Mouse (Mus musculus) urinary bladder, adult 2 months (tissue): Measurements from ENCODE around the gene Haspin. TPM values are rescaled to one million over a fixed set of nuclear protein-coding genes. Genes with fewer than 3 reads are reported as not detected.
"Not testable (repeated sequence)": the region's sequence is repeated elsewhere in the genome, so short reads cannot be mapped to it uniquely, and the experiment has no call there.

Source experiments
- DNase-seq: peaks from one replicate; pipeline ENCODE4 v3.0.0; 2022; ENCODE audit warnings: low spot score
- polyA plus RNA-seq: library from polyadenylated mRNA; depleted of rRNA; stranded (reverse); fragments of >200 nt; gene quantifications from 2 replicates; pipeline ENCODE4 v1.2.3, GENCODE M21; 2012

The Haspin gene
- polyA plus RNA-seq, 1 experiment, result 0.58 TPM

DNA sequence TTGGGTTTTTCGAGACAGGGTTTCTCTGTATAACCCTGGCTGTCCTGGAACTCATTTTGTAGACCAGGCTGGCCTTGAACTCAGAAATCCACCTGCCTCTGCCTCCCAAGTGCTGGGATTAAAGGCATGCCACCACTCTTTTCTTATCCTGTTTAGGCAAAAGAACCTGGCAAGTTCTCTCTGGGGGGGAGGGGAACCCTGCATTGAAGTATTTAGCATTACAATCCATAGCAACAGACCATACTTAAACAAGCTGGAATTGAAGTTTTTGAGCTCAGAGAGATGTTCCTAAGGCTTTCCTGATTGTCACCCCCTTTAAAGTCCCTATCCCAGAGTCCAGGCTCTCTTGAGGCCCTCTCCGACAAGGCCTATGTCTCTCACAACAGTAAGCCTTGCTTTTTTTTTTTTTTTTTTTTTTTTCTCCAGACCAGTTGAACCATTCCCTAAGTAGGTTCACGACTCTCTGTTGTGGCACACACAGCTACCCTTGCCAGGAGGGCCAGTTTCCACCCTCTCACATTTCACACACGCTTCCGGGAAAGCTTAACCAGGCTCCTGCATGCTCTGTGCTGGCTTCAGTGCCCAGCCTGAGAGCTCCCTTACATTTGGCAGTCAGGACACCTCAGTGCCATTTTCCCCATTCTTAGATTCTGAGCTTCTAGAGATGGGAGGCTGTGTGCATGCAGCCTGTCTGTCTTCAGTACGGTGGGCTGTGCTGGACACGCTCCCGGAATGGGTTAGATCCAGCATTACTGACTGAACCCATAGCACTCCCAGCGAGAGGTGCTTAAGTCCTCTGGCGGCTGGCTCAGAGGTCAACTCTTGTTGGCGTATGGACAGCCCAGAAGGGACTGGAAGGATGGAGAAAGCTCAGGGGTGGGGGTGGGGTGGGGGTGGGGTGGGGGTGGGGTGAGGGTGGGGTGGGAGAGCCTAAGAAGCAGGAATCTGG, 8.2 kb upstream of the Haspin start:
- DNase-seq, result no peak

DNA sequence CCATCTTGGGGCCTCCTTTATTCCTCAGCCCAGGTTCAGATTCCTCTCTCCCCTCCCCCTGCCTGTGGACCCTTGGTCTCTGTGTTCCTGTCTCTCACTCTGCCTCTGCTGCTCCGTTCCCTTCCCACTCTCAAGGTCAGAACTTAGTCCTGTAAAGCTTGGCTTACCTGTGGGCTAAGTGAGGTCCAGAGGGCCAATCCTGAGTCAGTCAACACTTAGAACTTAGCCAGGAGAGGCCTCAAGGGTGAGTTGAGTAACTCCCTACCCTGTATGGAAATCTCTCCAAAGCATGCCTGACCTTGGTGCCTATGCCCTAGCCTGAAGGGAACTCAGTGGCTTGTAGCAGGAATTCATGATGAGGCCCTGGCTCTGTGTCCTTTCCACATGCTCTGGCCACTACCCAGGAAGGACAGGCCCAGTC, 6.2 kb upstream of the Haspin start:
- DNase-seq, result no peak

DNA sequence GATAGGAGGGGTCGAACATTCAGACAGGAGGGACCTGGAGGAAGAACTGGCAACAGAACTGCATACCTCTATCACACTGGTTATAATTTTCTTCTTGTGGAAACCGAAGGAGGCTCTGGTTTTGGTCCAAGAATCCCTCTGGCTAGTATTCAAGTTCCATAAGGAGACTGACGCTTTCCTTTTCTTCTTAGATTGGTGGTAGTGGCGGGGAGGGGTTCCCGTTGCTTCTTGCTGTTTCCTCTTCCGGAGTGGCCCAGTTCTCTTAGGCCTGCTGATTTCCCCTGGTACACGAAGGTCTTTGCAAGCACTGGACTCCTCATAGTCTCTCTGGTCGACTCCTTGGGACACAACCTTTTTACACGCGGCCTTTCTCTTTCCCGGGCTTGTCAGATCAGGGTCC, 978 bp downstream of the Haspin start:
- no peak for DNase-seq

DNA sequence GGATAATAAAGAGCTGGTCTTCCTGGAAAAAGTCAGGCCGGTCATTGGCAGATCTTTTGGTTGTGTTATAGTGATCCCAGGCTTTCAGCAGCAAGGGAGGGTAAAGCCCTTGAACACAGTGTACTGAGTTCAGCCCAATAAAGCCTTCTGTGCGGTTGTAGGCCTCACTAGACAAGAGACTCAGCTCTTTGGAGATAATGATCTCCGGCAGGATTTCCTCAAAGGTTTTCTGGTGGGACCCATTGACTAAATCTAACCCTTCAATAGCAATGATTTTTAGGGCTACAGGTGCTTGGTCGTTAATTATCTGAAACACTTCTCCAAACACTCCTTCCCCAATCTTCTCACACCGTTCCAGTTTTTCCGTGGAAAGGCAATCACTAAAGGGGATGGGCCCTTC, 1.5 kb downstream of the Haspin start:
- no peak for DNase-seq

DNA sequence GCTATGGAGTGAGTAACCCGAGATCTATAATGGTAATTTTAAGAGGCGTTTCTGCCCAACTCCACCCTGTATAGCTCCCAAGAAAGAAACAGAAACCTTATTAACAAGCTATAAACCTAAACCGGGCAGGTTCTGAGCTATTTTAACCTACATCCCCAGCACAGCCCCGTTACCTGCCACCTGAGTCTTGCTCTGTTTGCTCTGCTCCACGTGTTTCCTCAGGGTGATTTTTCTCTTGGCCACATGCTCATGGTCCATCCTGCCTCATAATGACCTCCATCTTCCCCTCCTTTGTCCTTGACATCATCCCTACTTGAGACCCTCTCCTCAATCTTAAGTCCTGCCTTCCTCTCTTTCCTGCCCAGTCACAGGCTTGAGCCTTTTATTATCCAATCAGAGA, 3.9 kb downstream of the Haspin start:
- no peak for DNase-seq

DNA sequence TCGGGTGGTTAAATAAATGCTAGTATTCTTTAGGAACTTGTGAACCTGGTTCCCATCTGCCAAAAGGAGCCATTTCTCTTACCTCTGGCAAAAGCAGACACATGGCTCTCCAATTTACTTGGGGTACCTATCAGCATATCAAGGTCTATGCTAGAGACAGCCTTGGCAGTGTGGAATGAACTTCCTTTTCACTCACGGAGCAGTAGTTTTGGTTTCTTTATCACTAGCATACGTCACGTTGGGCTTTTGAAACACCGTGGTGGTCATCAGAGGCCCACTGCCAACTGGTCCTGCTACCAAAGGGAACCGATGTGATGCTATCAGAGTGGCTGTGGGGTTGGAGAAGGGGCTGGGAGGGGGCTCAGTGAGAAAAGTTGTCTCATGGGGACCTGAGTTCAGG, 5.1 kb downstream of the Haspin start:
- DNase-seq, result no peak

DNA sequence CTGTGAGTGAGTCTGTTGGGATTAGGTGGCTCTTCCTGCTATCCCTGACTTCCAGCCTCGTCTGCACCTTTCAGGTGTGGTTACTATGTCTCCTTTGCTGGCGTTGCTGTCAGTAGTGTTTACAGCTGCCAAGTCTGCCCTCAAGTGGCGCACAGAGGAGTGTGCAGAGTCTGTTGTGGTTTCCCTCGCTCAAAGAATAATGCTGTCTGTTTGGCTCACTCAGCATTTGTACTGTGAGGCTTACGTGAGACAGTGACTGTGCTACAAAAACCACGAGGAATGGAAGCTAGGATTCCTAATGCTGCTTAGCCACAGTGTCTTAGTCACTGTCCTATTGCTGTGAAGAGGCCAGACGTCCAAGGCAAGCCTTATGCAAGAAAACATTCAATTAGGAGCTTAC, 7.1 kb downstream of the Haspin start:
- DNase-seq, result no peak

DNA sequence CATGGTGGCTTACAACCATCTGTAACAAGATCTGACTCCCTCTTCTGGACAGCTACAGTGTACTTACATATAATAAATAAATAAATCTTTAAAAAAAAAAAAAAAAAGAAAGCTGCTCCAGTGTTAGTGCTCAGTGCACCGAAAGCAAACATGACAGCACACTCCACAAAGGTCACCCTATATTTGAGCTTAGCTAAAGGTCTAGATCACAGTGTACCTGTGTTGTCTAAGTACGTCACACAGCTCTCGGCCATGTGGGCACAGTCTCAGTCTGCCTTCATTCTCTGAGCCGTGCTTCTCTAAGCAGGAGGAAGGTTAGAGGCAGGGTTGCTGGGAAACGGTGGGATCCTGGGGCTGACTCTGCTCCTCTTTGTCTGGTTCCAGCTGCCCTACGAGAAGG, 11.6 kb downstream of the Haspin start:
- DNase-seq, result no peak

DNA sequence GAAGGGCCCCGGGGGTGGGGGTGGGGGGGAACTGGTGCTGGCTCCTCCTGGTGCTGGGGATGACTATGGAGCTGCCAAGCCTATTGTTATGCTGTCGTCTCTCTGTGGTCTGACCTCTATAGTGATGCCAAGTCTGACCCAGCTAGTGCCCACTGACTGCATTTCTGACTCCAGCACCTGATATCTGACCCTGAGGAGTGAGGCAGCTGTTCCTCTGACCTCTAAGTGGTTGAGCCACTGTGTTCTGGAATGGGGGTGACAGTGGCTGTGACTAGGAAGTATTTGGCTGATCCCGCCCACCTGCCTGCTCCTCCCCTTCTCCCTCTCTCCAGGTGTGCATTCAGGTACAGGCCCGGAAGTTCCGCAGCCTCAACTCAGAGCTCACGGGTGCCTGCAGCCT, 26.7 kb downstream of the Haspin start:
- DNase-seq, result no peak

DNA sequence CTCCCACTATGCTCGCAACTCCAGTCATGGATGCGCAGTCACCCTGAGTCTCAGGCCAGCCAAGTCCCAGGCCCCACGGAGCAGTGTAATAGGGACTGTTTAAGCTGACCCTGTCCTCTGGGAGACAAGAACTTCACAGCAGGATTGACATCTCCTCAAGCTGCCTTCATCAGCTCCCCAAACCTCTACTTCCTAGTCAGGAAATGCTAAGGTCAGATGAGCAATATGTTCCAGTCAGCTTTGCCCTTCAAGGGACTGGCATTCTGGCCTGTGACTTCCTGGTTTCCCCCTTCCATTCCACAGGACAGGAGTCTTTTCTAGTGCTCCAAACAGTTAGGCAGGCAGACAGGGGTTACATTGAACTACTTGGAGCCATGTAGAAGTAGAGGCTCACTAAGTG, 28.2 kb downstream of the Haspin start:
- DNase-seq, result no peak

DNA sequence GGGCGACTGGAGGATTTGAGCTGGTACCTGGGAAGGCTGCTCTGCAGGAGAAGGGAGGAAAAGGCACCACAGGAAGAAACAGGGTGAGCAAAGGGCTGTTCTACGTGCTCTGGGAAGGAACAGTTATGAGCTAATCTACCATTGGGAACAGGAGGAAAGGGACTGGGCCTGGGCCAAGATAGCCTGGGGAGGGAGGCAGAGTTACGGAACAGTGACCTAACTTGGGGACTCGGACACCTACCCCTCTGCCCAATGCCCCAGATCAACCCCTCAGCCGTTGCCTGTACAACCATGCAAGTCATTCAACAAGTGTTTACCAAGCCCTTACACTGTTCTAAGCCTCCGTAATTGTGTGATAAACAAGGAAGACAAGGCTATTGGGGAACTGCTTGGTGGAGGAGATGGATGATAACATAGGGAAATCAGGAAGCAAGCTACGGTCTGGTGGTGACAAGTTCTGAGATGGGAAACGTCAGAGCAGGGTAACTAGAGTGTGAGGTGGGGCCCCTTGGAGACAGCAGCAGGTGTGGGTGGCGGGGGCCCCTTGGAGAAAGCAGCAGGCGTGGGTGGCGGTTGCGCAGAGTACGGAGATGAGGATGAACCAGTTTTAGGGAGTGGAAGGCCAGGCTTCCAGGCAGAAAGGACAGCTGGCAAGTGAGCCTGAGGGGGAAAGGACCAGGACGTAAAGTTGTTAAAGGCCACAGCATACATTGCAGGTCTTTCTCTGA, 29.0 kb downstream of the Haspin start:
- DNase-seq, result no peak

DNA sequence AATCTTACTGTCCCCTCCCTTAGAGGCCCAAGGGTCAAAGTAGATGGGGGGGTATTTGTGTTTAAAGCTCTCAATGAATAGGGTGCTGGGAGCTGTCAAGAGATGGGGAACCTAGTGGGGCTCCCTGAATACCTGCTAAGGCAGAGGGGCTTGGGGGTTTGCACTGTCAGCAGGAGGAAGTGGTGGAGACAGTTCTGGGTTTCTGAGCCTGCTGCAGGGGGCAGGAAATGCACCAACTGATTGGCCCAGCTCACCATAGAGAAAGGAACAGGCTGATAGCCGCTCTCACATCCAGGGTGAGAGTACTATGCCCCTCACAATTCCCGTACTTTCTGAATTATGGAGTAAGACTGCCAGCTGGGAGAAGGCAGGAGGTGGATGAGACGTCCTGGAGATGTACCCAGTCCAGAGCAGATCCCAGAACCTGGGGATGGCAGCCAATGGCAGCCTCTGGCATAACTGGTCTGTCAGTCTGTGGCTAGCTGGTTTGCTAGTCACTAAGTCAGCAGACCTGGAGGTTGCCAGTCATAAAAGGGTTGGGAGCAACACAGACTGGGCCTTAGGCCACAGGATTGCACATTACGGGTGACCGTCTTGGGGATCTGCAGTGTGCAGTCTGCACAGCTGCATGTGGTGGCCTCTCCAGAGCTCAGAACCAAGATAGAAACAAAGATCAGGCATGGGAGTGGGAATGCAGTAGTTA, 29.7 kb downstream of the Haspin start:
- no peak for DNase-seq

DNA sequence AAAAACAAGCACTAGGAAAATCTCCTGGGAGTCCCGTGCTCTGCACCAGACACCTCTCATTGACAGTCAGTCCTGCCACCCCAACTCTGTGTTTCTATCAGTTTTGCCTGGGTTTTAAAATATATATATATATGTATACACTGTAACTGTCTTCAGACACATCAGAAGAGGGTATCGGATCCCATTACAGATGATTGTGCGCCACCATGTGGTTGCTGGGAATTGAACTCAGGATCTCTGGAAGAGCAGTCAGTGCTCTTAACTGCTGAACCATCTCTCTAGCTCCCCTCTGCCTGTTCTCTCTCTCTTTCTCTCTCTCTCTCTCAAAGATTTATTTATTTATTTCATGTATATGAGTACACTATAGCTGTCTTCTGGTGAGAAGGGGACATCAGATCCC, 30.7 kb downstream of the Haspin start:
- DNase-seq, result not testable (repeated sequence)

DNA sequence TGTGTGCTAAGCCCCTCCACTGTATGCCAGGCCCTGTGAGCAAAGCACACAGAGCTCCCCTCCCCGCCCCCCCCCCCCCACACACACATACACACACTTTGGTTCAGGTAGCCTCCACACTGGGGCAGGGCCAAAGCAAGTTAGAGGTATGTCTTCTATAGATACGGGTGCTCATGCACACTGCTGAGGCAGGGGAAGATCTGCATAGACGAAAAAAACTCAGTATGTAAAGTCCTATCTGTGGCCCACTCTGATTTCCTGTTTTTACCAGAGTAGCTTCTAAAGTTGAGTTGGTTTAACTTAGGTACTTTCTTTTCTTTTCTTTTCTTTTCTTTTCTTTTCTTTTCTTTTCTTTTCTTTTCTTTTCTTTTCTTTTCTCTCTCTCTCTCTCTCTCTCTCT, 32.8 kb downstream of the Haspin start:
- no peak for DNase-seq

DNA sequence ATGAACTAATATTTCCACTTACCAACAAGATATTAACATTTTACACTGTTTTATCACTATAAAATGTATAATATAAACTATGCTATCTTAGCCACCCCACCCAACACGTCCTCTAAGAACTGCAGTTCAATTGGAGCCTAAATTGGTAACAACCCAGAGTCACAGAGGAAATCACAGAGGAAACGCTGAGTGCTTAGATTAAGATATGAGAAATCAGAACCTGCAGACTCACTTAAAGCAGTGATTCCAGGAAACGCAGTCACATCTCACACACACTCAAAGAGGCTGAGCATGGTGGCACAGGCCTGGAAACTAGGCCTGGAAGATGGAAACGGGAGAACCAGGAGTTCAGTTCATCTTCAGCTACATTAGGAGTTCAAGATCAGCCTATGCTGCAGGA, 36.8 kb downstream of the Haspin start:
- no peak for DNase-seq

DNA sequence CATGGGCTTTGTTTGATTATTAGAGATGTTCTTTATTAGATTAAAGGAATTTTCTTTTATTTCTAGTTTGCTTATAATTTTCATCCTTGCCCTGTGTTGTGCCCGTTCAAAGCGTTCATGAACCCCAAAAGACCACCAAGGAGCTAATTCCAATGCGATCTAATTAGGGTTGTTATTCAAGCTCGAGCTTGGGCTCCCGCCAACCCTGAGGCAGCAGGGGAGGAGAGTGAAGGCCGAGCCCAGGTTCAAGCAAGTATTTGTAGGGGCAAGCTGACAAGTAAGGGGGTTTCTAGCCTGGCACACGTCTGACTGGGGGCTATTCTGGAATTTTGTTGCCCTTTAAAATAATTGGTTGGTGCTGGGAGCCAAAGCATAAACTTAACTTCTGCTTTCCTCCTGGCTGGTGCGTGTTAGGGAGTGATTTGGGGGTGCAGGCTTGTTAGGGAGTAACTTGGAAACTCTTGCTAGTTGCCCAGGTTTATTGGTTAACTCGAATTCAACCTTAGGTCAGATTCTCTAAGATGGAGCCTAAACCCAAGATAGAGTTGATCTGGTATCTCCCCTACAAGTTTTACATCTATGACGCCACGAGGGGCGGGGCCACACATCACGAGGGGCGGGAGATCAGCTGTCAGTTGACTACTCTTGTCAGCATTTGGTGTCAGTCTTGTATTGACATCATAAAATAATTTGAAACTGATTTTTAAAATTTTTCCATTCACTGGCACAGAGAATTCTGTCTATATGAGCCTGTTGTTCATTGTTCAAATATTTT, 37.9 kb downstream of the Haspin start:
- no peak for DNase-seq

DNA sequence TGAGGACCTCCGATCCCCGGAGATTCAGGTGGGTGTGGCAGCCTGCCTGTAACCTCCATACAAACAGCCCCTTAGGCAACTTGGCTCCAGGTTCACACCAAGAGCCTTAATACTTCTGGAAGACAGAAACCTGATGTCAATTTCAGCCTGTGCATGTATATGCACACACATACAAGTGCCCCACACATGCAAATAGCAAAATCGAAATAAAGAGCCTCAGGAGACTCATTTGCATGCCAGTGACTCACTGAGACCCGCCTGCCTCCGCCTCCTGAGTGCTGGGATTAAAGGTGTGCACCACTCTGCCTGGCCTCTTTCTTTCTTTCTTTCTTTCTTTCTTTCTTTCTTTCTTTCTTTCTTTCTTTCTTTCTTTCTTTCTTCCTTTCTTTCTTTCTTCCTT, 39.2 kb downstream of the Haspin start:
- DNase-seq, result no peak

DNA sequence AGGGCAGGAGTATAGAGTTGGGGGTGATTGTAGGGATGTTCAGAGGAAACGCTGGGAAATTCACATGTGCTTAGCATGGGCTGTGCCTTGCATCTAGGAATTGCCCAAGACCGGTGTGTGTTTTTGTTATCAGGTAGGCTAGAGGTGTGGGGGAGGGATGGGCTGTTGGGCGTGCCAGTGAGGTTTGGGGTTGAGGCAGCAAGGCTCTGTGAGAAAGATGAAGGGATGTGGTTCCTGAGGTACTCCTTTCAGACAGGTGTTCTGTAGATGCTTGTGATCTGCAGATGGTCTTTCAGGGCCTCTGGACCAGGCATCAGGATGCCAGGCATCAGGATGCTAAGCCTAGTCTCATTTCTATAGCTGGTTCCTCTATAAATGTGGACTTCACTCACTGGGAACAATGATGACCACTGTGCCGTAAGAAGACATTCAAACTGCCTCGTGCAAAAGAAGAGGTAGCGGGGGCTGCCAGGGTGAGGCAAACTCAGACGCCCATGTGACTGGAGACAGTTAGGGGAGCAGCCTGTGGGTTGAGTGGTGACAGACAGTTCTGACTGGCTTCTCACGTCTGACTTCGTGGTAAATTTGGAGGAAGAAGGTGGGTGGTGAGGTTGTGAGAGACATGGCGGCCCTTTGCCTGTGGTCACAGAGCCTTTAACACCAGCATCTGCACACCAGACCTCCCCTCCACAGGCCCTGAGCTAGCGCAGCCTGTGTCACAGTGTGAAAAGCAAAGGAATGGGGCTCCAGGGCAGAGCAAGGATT, 43.7 kb downstream of the Haspin start:
- no peak for DNase-seq

DNA sequence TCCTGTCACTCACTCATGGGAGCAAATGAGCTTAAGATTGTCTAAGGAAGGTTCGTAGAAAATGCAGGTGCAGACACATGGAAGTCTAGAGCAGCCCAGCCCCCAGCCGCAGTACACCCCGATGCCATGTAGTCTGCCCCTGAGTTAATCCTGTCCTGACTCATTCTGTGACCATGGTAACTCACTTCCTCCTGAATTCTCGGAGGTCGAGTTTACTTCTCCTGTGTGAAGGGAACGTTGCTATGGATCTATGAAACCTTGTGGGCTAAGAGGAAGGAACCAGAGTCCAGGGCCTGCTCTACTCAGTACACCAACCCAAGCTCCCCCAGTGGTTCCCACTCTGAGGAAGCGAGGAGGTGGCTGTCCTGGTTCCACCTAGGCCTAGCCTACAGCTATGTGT, 45.2 kb downstream of the Haspin start:
- DNase-seq, result no peak

DNA sequence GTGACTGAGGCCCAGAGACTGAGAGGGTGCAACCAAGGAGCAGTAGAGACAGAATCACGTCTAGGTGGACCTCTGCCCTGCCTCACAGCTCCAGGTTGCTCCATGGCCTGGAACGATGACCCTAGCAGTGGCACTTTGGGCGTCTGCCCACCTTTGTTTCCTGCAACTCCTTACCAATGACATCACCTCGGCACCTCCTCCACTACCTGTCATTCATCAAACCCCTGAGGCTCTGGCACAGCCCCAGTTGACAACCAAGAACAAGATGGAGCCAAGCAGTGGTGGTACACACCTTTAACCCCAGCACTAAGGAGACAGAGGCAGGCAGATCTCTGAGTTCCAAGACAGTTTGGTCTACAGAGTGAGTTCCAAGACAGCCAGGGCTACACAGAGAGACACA, 46.0 kb downstream of the Haspin start:
- DNase-seq, result no peak

DNA sequence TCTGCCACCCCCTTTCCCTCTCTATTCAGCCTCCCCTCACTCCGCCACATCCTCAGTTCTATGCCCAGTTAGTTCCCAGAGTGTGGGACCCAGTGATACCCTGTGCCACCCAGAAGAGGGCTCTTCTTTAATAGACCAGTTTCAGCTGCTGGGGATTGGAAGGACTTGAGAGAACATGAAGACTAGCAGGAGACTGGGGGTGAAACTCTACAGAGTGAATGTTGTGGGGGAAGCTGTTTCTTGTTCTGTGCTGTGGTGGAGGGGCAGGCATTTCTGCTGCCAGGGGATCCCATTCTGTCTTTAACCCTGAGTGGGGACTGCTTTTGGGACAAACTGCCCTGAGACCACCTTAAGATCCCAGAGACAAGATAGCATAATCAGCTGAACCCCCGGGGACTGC, 47.3 kb downstream of the Haspin start:
- DNase-seq, result no peak
